Mouse (Mus musculus): ENCODE results near the gene Sema7a.

- TF ChIP-seq CTCF (IDR thresholded peaks at IDR 0.05; ENCODE audit: low read depth, low read length), result no peak
- no peak for TF ChIP-seq POLR2A (IDR thresholded peaks at IDR 0.05; ENCODE audit: borderline replicate concordance, low read depth, low read length)
Observed at GRCm38 (mm10) chr9:57912571-57912970, 27.3 kb upstream of the Sema7a start.

Data from bone marrow macrophage, adult 2 months (primary cell).